Mouse (Mus musculus) liver, adult 2 months (tissue): ENCODE data around the gene Wwox. TPM values are rescaled to one million over a fixed set of nuclear protein-coding genes. Genes with fewer than 3 reads are reported as not detected.

Experiments
- DNase-seq: peaks from one replicate; pipeline ENCODE4 v3.0.0-alpha.2; 2011; ENCODE audit warnings: low read depth, low spot score; ENCODE audit errors: extremely low read depth
- H3K27ac ChIP-seq: fragments of 200-500 bp; replicated peaks from 2 replicates; pipeline ENCODE4 v1.5.1; 2012; ENCODE audit warnings: low read depth, mild to moderate bottlenecking, control low read depth, inconsistent platforms, low read length; ENCODE audit not compliant: insufficient read depth
- H3K27me3 ChIP-seq: fragments of 200-500 bp; 2 replicates; pipeline ENCODE4 v1.6.1; 2012; ENCODE audit warnings: mild to moderate bottlenecking, moderate library complexity, low read length, inconsistent platforms; ENCODE audit not compliant: control insufficient read depth, insufficient read depth
- H3K36me3 ChIP-seq: fragments of 200-500 bp; 2 replicates; pipeline ENCODE4 v1.6.1; 2012; ENCODE audit warnings: low read length, inconsistent platforms; ENCODE audit not compliant: control insufficient read depth, insufficient read depth
- H3K4me1 ChIP-seq: fragments of 200-500 bp; 2 replicates; pipeline ENCODE4 v1.6.1; 2011; ENCODE audit warnings: low read length; ENCODE audit not compliant: control insufficient read depth, insufficient read depth
- H3K4me3 ChIP-seq: fragments of 200-500 bp; 2 replicates; pipeline ENCODE4 v1.5.1; 2011; ENCODE audit warnings: low read depth, mild to moderate bottlenecking, control low read depth, low read length, moderate library complexity; ENCODE audit not compliant: insufficient read depth
- H3K79me2 ChIP-seq: fragments of 200-500 bp; 2 replicates; pipeline ENCODE4 v1.6.1; 2012; ENCODE audit warnings: inconsistent platforms, mild to moderate bottlenecking, low read length, moderate library complexity; ENCODE audit not compliant: control insufficient read depth, insufficient read depth
- H3K9ac ChIP-seq: fragments of 200-500 bp; 2 replicates; pipeline ENCODE4 v1.6.1; 2012; ENCODE audit warnings: low read depth, mild to moderate bottlenecking, control low read depth, inconsistent platforms, low read length
- CTCF ChIP-seq: fragments of 200-500 bp; IDR thresholded peaks from 2 replicates; pipeline ENCODE4 v1.5.1; 2011; ENCODE audit warnings: low read depth, low read length, control low read depth
- POLR2A ChIP-seq: fragments of 200-500 bp; IDR thresholded peaks from 2 replicates; pipeline ENCODE4 v1.6.1; 2011; ENCODE audit warnings: low read length, control low read depth; ENCODE audit not compliant: insufficient read depth; ENCODE audit errors: extremely low read depth
- WGBS: fragments of 180-500 bp; shearing (Covaris S2); methylation state at CpG from one replicate; pipeline ENCODE4 v1.1.7; 2018; 5-methylcytosine and 5-hydroxymethylcytosine counted together
- polyA plus RNA-seq: library from polyadenylated mRNA; depleted of rRNA; stranded (reverse); fragments of >200 nt; gene quantifications from 2 replicates; pipeline ENCODE4 v1.2.3, GENCODE M21; 2012
- total RNA-seq: library from RNA; depleted of rRNA; stranded (reverse); fragments of >200 nt; gene quantifications from 2 replicates; pipeline ENCODE4 v1.2.3, GENCODE M21; 2014

The Wwox gene
- total and polyA plus RNA-seq, 2 experiments = 7.2 to 10.0 TPM

DNA sequence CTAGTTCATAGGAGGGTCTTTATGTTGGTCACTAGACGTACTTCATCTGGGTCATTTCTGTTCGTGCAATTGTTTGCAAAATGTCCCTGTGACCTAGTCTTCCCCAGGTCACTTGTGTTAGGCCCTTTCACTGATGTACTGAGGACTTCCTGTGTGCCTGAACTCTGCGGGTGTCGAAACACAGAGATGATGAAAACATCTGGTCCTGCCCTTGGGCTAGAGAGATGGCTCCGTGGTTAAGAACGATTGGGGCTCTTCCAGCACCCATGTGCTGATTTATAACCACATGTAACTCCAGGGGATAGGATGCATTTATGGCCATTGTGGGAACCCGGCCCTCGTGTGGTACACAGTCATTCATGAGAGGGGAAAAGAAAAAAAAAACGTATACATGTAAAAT is 392.1 kb downstream of the Wwox start:
- Histone ChIP-seq H3K4me1 (no peaks in the 10 kb centered on the region), H3K27me3 (no peaks in the 10 kb centered on the region), H3K36me3 (no peaks in the 10 kb centered on the region), H3K9ac (no peak overlapping the region), H3K79me2 (no peaks in the 10 kb centered on the region), H3K4me3 (no peak overlapping the region), H3K27ac (no peak overlapping the region)
- TF ChIP-seq CTCF (no peak), POLR2A (no peak)
- DNase-seq = no peak
- WGBS = 62% methylated on average over 9 of the region's 9 CpGs

DNA sequence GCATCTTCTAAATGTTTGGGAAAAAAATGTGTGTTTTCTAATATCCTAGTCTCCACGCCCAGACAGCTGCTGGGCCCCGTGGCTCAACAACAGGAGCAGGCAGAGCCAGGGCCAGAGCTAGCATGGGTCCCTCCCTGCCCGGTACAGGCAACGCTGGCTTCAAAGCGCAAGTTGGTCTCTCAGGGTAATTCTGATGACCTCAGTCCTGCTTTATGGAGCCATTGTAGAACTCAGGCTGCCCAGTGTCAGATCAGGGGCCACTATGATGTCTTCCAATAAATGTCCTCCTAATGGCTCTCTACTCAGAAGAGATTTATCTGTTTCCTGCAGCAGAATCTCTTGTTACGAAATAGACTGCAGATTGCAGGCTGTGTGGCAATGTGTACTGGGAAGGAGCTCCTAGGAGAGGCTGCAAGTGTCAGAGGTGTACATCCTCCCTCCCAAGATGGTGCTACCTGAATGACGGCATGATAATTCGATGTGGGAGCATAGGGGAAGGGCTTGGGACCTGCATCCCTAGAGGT is 392.9 kb downstream of the Wwox start:
- TF ChIP-seq CTCF (no peak), POLR2A (no peak)
- Histone ChIP-seq H3K36me3 (no peaks in the 10 kb centered on the region), H3K27ac (no peak overlapping the region), H3K4me3 (no peak overlapping the region), H3K4me1 (no peaks in the 10 kb centered on the region), H3K79me2 (no peaks in the 10 kb centered on the region), H3K27me3 (no peaks in the 10 kb centered on the region), H3K9ac (no peak overlapping the region)
- no peak for DNase-seq
- WGBS = 78% methylated on average over 8 of the region's 8 CpGs

DNA sequence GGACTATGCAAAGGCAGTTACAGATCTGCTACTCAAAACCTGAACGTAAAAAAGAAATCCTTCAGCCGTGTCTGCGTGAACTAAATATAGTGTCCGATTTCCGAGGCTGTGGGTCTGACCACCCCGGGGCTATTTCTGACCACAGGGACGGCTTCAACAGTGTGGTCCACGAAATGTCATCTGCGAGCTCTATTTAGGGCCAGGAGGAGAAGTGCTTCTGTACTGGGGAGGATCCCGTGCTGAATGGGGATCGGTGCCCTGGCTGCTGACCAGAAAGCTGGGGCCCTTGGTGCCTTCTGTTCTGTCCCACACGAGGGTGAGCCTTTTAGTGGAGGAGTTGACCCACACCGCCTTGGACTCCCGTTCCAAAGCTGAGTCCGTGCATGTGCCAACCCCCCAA is 395.3 kb downstream of the Wwox start:
- TF ChIP-seq POLR2A (no peak), CTCF (no peak)
- Histone ChIP-seq H3K27ac (no peak overlapping the region), H3K79me2 (no peaks in the 10 kb centered on the region), H3K4me3 (no peak overlapping the region), H3K9ac (no peak overlapping the region), H3K4me1 (no peaks in the 10 kb centered on the region), H3K27me3 (no peaks in the 10 kb centered on the region), H3K36me3 (no peaks in the 10 kb centered on the region)
- DNase-seq = no peak
- WGBS = 88% methylated on average over 15 of the region's 15 CpGs

DNA sequence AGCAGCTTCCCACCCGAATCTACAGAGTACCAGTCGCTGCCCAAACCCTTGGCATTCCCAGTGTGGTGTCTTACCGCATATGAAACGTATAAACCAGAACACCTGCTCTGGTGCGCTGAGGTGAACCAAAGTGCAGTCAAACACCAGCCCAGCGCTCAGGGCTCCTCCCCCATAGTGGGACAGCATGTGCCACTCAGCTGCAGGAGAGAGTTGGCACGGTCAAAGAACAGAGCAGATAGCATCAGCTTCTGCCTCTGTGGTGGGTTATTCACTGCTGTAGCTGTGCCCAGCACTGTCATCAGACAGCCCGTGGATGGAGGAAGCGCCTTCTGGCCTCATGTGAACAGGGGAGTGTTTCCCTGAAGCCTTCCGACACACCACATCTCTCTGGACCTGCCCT is 400.5 kb downstream of the Wwox start:
- Histone ChIP-seq H3K4me1 (no peaks in the 10 kb centered on the region), H3K36me3 (no peaks in the 10 kb centered on the region), H3K4me3 (no peak overlapping the region), H3K79me2 (no peaks in the 10 kb centered on the region), H3K9ac (no peak overlapping the region), H3K27me3 (no peaks in the 10 kb centered on the region), H3K27ac (no peak overlapping the region)
- 88% methylated on average over 10 of the region's 10 CpGs for WGBS
- no peak for DNase-seq
- TF ChIP-seq CTCF (no peak), POLR2A (no peak)

DNA sequence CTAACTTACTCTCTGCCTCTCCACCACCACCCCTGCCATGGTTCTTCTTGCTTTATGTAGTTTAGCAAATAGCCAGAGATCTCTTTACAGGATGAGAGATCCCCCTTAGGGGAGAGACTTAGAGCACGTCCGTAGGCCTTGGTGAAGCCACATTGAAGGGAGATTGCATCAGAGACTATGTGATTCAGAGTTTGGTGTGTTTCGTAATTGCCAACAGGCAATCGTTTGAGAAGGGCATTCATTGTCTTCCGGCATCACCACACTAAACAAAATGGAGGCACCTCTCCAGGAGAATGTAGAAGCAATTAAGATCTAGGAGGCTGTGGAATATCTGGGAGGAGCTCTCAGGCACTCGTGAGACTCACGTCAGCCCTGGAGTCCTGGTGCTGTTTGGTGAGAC is 408.2 kb downstream of the Wwox start:
- Histone ChIP-seq H3K27ac (no peak overlapping the region), H3K9ac (no peak overlapping the region), H3K4me3 (no peak overlapping the region), H3K79me2 (no peaks in the 10 kb centered on the region), H3K36me3 (no peaks in the 10 kb centered on the region), H3K4me1 (no peaks in the 10 kb centered on the region), H3K27me3 (no peaks in the 10 kb centered on the region)
- TF ChIP-seq CTCF (no peak), POLR2A (no peak)
- WGBS = 74% methylated on average over 7 of the region's 7 CpGs
- no peak for DNase-seq

DNA sequence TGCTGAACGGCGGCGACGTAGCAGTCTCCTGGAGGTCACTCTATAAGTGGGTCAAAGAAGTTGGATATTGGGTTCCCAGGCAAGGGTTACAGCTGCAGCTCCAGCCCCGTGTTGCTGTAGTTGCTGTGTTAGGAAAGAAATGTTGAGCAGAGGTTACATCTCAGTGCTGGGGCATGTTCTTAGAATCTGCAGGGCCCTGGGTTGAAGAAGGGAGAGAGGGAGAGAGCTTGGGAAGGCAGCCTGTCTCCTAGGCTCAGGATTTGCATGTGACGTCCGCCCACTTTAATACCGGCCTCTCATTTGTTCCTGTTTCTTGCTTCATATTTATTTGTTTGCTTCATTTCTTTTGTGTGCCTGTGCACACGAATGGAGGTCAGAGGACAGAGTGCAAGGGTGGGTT is 410.0 kb downstream of the Wwox start:
- WGBS = 47% methylated on average over 9 of the region's 9 CpGs
- no peak overlapping the region for H3K4me3 ChIP-seq
- no peak overlapping the region for H3K9ac ChIP-seq
- no peak overlapping the region for H3K27ac ChIP-seq
- TF ChIP-seq POLR2A = no peak
- no peaks in the 10 kb centered on the region for H3K36me3 ChIP-seq
- DNase-seq = no peak
- no peaks in the 10 kb centered on the region for H3K4me1 ChIP-seq
- H3K79me2 ChIP-seq = no peaks in the 10 kb centered on the region
- no peaks in the 10 kb centered on the region for H3K27me3 ChIP-seq
